Mouse (Mus musculus): Measurements from ENCODE around the gene Spata22. TPM values are rescaled to one million over a fixed set of nuclear protein-coding genes. Genes with fewer than 3 reads are reported as not detected.

Spata22 gene
- not detected in 2 replicates for polyA plus RNA-seq (2014; fragmentation: Nextera tagmentation; extraction: Ambion mirVana)

GRCm38 (mm10) chr11:73329442-73329841 lies at the start of gene Spata22, which contains the start of the genes Aspa and Gm49340:
Gene Spata22 (plus strand): TSS chr11:73329741.
Gene Aspa (minus strand): TSS chr11:73329596.
Gene Gm49340 (plus strand): TSS chr11:73329741.
- H3K4me2 ChIP-seq (ENCODE audit: low read depth, low read length) = no peak within 1 kb of the TSS
- H3K9ac ChIP-seq (ENCODE audit: low read depth, low read length) = no peak within 1 kb of the TSS
- H3K36me3 ChIP-seq (ENCODE audit: control insufficient read depth, insufficient read depth, low read length) = no peaks in the 10 kb centered on the region
- 88% methylated on average over 27 of the region's 27 CpGs for WGBS
- no peak within 1 kb of the TSS for H3K4me3 ChIP-seq (ENCODE audit: low read depth, low read length)
- H3K9me3 ChIP-seq (ENCODE audit: control insufficient read depth, low read length) = no peaks in the 10 kb centered on the region
- ATAC-seq (ENCODE audit: low read depth) (no peak), DNase-seq (ENCODE audit: low spot score) (no peak)
- 0 out of 2 replicates have a peak, but pooled peaks cover 4% of the 10 kb centered on the region for H3K4me1 ChIP-seq (ENCODE audit: control insufficient read depth, insufficient read depth, low read length)
- no peak within 1 kb of the TSS for H3K27ac ChIP-seq (replicated peaks; ENCODE audit: low read depth, low read length)
- H3K27me3 ChIP-seq (replicated peaks; ENCODE audit: control insufficient read depth, insufficient read depth, low read length) = no peaks in the 10 kb centered on the region

- DNase-seq (ENCODE audit: low spot score) = no peak
- Histone ChIP-seq H3K9me3 (ENCODE audit: control insufficient read depth, low read length) (no peaks in the 10 kb centered on the region), H3K4me3 (ENCODE audit: low read depth, low read length) (no peak overlapping the region), H3K27me3 (replicated peaks; ENCODE audit: control insufficient read depth, insufficient read depth, low read length) (no peaks in the 10 kb centered on the region), H3K9ac (ENCODE audit: low read depth, low read length) (no peak overlapping the region), H3K4me1 (ENCODE audit: control insufficient read depth, insufficient read depth, low read length) (no peaks in the 10 kb centered on the region; the same call in 1 of the 2 replicates), H3K4me2 (ENCODE audit: low read depth, low read length) (no peak overlapping the region), H3K36me3 (ENCODE audit: control insufficient read depth, insufficient read depth, low read length) (no peaks in the 10 kb centered on the region), H3K27ac (replicated peaks; ENCODE audit: low read depth, low read length) (no peak overlapping the region)
- WGBS = 44% methylated on average over 5 of the region's 5 CpGs
- ATAC-seq (ENCODE audit: low read depth) = no peak
Observed at GRCm38 (mm10) chr11:73280710-73281109, 48.8 kb upstream of the Spata22 start.

GRCm38 (mm10) chr11:73281528-73282027 lies 48.0 kb upstream of the Spata22 start:
- no peak overlapping the region for H3K27ac ChIP-seq (replicated peaks; ENCODE audit: low read depth, low read length)
- ATAC-seq (ENCODE audit: low read depth) (peak; percentile 87), DNase-seq (ENCODE audit: low spot score) (peak; percentile 86)
- no peaks in the 10 kb centered on the region for H3K36me3 ChIP-seq (ENCODE audit: control insufficient read depth, insufficient read depth, low read length)
- H3K4me2 ChIP-seq (ENCODE audit: low read depth, low read length) = peak overlapping the region; percentile 48
- no peaks in the 10 kb centered on the region; the same call in 1 of the 2 replicates for H3K4me1 ChIP-seq (ENCODE audit: control insufficient read depth, insufficient read depth, low read length)
- H3K9me3 ChIP-seq (ENCODE audit: control insufficient read depth, low read length) = no peaks in the 10 kb centered on the region
- H3K27me3 ChIP-seq (replicated peaks; ENCODE audit: control insufficient read depth, insufficient read depth, low read length) = no peaks in the 10 kb centered on the region
- H3K9ac ChIP-seq (ENCODE audit: low read depth, low read length) = no peak overlapping the region
- 1% methylated on average over 13 of the region's 16 CpGs for WGBS
- H3K4me3 ChIP-seq (ENCODE audit: low read depth, low read length) = peak overlapping the region; percentile 25

- no peak overlapping the region for H3K27ac ChIP-seq (replicated peaks; ENCODE audit: low read depth, low read length)
- WGBS = 61% methylated on average over 9 of the region's 9 CpGs
- DNase-seq (ENCODE audit: low spot score) (no peak), ATAC-seq (ENCODE audit: low read depth) (no peak)
- H3K27me3 ChIP-seq (replicated peaks; ENCODE audit: control insufficient read depth, insufficient read depth, low read length) = no peaks in the 10 kb centered on the region
- no peaks in the 10 kb centered on the region for H3K36me3 ChIP-seq (ENCODE audit: control insufficient read depth, insufficient read depth, low read length)
- no peak overlapping the region for H3K9ac ChIP-seq (ENCODE audit: low read depth, low read length)
- no peak overlapping the region for H3K4me3 ChIP-seq (ENCODE audit: low read depth, low read length)
- no peaks in the 10 kb centered on the region for H3K9me3 ChIP-seq (ENCODE audit: control insufficient read depth, low read length)
- no peaks in the 10 kb centered on the region; the same call in 1 of the 2 replicates for H3K4me1 ChIP-seq (ENCODE audit: control insufficient read depth, insufficient read depth, low read length)
- H3K4me2 ChIP-seq (ENCODE audit: low read depth, low read length) = no peak overlapping the region
Observed at GRCm38 (mm10) chr11:73283369-73283768, 46.2 kb upstream of the Spata22 start.

- Histone ChIP-seq H3K4me1 (ENCODE audit: control insufficient read depth, insufficient read depth, low read length) (no peaks in the 10 kb centered on the region; the same call in 1 of the 2 replicates), H3K4me3 (ENCODE audit: low read depth, low read length) (no peak overlapping the region), H3K27me3 (replicated peaks; ENCODE audit: control insufficient read depth, insufficient read depth, low read length) (no peaks in the 10 kb centered on the region), H3K36me3 (ENCODE audit: control insufficient read depth, insufficient read depth, low read length) (no peaks in the 10 kb centered on the region), H3K9me3 (ENCODE audit: control insufficient read depth, low read length) (no peaks in the 10 kb centered on the region), H3K4me2 (ENCODE audit: low read depth, low read length) (no peak overlapping the region), H3K9ac (ENCODE audit: low read depth, low read length) (no peak overlapping the region), H3K27ac (replicated peaks; ENCODE audit: low read depth, low read length) (no peak overlapping the region)
- no peak for DNase-seq (ENCODE audit: low spot score)
- ATAC-seq (ENCODE audit: low read depth) = no peak
- 69% methylated on average over 1 of the region's 1 CpGs for WGBS
Observed at GRCm38 (mm10) chr11:73283926-73284325, 45.6 kb upstream of the Spata22 start.

- Histone ChIP-seq H3K27me3 (replicated peaks; ENCODE audit: control insufficient read depth, insufficient read depth, low read length) (no peaks in the 10 kb centered on the region), H3K4me3 (ENCODE audit: low read depth, low read length) (no peak overlapping the region), H3K4me2 (ENCODE audit: low read depth, low read length) (no peak overlapping the region), H3K36me3 (ENCODE audit: control insufficient read depth, insufficient read depth, low read length) (no peaks in the 10 kb centered on the region), H3K4me1 (ENCODE audit: control insufficient read depth, insufficient read depth, low read length) (no peaks in the 10 kb centered on the region; the same call in 1 of the 2 replicates), H3K9ac (ENCODE audit: low read depth, low read length) (no peak overlapping the region), H3K9me3 (ENCODE audit: control insufficient read depth, low read length) (no peaks in the 10 kb centered on the region), H3K27ac (replicated peaks; ENCODE audit: low read depth, low read length) (no peak overlapping the region)
- ATAC-seq (ENCODE audit: low read depth) (no peak), DNase-seq (ENCODE audit: low spot score) (peak; percentile 16)
Observed at GRCm38 (mm10) chr11:73284351-73284750, 45.2 kb upstream of the Spata22 start.

GRCm38 (mm10) chr11:73289621-73290020 lies 39.9 kb upstream of the Spata22 start:
- Histone ChIP-seq H3K9ac (ENCODE audit: low read depth, low read length) (no peak overlapping the region), H3K4me1 (ENCODE audit: control insufficient read depth, insufficient read depth, low read length) (no peaks in the 10 kb centered on the region), H3K27me3 (replicated peaks; ENCODE audit: control insufficient read depth, insufficient read depth, low read length) (no peaks in the 10 kb centered on the region), H3K9me3 (ENCODE audit: control insufficient read depth, low read length) (no peaks in the 10 kb centered on the region), H3K4me2 (ENCODE audit: low read depth, low read length) (no peak overlapping the region), H3K36me3 (ENCODE audit: control insufficient read depth, insufficient read depth, low read length) (no peaks in the 10 kb centered on the region), H3K4me3 (ENCODE audit: low read depth, low read length) (no peak overlapping the region), H3K27ac (replicated peaks; ENCODE audit: low read depth, low read length) (no peak overlapping the region)
- DNase-seq (ENCODE audit: low spot score) = no peak
- 88% methylated on average over 1 of the region's 1 CpGs for WGBS
- no peak for ATAC-seq (ENCODE audit: low read depth)

GRCm38 (mm10) chr11:73303123-73303522 lies 26.4 kb upstream of the Spata22 start:
- WGBS = 51% methylated on average over 2 of the region's 2 CpGs
- H3K9ac ChIP-seq (ENCODE audit: low read depth, low read length) = no peak overlapping the region
- no peak overlapping the region for H3K4me3 ChIP-seq (ENCODE audit: low read depth, low read length)
- no peak overlapping the region for H3K27ac ChIP-seq (replicated peaks; ENCODE audit: low read depth, low read length)
- H3K9me3 ChIP-seq (ENCODE audit: control insufficient read depth, low read length) = no peaks in the 10 kb centered on the region
- no peaks in the 10 kb centered on the region for H3K4me1 ChIP-seq (ENCODE audit: control insufficient read depth, insufficient read depth, low read length)
- no peak overlapping the region for H3K4me2 ChIP-seq (ENCODE audit: low read depth, low read length)
- H3K27me3 ChIP-seq (replicated peaks; ENCODE audit: control insufficient read depth, insufficient read depth, low read length) = no peaks in the 10 kb centered on the region
- no peaks in the 10 kb centered on the region for H3K36me3 ChIP-seq (ENCODE audit: control insufficient read depth, insufficient read depth, low read length)
- ATAC-seq (ENCODE audit: low read depth) = no peak
- no peak for DNase-seq (ENCODE audit: low spot score)

GRCm38 (mm10) chr11:73315961-73316360 lies 13.6 kb upstream of the Spata22 start:
- no peaks in the 10 kb centered on the region for H3K9me3 ChIP-seq (ENCODE audit: control insufficient read depth, low read length)
- no peaks in the 10 kb centered on the region for H3K4me1 ChIP-seq (ENCODE audit: control insufficient read depth, insufficient read depth, low read length)
- DNase-seq (ENCODE audit: low spot score) (no peak), ATAC-seq (ENCODE audit: low read depth) (no peak)
- WGBS = 45% methylated on average over 3 of the region's 3 CpGs
- H3K4me2 ChIP-seq (ENCODE audit: low read depth, low read length) = no peak overlapping the region
- no peak overlapping the region for H3K4me3 ChIP-seq (ENCODE audit: low read depth, low read length)
- H3K27me3 ChIP-seq (replicated peaks; ENCODE audit: control insufficient read depth, insufficient read depth, low read length) = no peaks in the 10 kb centered on the region
- no peak overlapping the region for H3K27ac ChIP-seq (replicated peaks; ENCODE audit: low read depth, low read length)
- no peaks in the 10 kb centered on the region for H3K36me3 ChIP-seq (ENCODE audit: control insufficient read depth, insufficient read depth, low read length)
- no peak overlapping the region for H3K9ac ChIP-seq (ENCODE audit: low read depth, low read length)

Measured in embryonic facial prominence, embryonic 14.5 days (tissue).